Mouse (Mus musculus) telencephalon, adult 2 months (tissue): Measurements from ENCODE around the gene Hist1h2bj.
"Not testable (repeated sequence)": the region's sequence is repeated elsewhere in the genome, so short reads cannot be mapped to it uniquely, and the experiment has no call there.

Experiments used
- DNase-seq: peaks from one replicate; pipeline ENCODE4 v3.0.0-alpha.2; 2011; ENCODE audit warnings: low read depth, low spot score

Gene Hist1h2bj

DNA sequence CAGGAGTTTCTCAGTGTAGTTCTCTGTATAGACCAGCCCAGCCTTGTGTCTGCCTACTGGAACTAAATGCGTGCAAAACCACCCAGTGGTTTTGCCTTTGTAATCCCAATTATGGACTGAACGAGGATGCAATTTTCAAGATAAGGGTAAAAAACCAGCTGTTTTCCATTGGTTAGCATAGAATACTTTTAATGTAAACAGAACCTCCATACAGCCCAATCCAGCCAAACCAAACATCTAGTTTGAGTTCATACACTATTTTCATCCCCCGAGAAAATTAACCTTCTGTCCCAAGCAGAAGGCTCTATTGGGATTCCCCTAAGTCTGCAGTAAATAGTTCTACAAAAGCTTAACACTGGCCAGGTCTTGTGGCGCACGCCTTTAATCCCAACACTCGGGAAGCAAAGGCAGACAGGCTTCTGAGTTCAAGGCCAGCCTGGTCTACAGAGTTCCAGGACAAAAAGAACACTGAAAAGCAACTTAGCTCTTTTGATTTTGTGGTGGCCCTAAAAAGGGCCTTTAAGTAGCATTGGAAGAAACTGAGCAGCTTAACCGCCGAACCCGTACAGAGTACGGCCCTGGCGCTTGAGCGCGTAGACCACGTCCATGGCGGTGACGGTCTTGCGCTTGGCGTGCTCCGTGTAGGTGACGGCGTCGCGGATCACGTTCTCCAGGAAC, 2.4 kb upstream of the Hist1h2bj start:
- no peak for DNase-seq

DNA sequence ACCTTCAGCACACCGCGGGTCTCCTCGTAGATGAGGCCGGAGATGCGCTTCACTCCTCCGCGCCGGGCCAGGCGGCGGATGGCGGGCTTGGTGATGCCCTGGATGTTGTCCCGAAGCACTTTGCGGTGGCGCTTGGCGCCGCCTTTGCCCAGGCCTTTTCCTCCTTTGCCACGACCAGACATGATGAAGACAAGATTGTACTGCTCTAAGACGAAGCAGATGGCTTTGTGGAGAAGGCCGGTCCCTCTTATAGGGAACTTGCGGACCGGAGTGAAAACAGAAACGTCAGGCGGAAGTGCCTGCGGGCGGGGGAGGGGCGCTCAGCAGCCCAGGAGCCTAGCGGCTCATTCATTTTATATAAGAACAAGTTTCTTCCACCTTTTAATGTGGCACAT, 1.9 kb upstream of the Hist1h2bj start, which contains the start of gene Hist1h4i:
TSS of gene Hist1h4i (minus strand) at position 221 of the 395 bp plus-strand sequence.
- peak; percentile 93 for DNase-seq

DNA sequence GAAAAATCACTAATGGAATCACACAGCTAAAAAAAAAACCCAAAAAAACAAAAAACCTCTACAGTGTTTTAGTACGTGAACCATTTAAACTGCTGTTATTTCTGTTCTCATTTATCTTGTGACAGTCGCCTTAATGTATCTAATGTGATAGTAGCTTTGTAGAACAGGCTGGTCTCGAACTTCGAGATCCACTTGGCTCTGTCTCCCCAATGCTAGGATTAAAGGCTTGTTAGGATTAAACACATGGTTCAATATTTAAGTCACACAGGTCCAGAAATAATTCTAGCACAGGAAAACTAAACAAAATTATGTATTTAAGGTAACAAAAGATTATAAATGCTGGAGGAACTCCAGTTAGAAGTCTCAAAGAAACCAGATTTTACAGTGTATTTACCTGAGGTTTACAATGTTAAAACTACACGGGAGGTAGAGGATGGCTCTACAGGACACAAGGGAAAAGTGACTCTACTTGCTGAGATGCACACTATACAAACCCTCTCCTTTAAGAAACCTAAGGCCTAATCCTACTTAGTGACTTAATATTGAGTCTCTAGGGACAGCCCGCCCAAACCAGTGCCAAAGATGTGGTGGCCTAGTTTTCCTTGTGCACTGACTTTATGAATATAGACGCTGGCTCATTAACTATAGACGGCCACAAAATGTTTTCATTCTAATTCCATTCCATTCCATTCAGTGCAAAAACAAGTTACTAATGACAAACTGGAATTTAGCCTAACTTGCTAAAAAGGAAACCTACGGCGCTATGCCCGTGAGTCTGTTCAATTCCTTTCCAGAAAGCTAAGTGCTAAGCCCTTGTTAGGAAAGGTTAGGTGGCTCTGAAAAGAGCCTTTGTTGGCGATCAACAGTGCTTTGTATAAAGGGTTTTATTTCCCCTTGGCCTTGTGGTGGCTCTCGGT, 1.1 kb upstream of the Hist1h2bj start:
- no peak for DNase-seq

DNA sequence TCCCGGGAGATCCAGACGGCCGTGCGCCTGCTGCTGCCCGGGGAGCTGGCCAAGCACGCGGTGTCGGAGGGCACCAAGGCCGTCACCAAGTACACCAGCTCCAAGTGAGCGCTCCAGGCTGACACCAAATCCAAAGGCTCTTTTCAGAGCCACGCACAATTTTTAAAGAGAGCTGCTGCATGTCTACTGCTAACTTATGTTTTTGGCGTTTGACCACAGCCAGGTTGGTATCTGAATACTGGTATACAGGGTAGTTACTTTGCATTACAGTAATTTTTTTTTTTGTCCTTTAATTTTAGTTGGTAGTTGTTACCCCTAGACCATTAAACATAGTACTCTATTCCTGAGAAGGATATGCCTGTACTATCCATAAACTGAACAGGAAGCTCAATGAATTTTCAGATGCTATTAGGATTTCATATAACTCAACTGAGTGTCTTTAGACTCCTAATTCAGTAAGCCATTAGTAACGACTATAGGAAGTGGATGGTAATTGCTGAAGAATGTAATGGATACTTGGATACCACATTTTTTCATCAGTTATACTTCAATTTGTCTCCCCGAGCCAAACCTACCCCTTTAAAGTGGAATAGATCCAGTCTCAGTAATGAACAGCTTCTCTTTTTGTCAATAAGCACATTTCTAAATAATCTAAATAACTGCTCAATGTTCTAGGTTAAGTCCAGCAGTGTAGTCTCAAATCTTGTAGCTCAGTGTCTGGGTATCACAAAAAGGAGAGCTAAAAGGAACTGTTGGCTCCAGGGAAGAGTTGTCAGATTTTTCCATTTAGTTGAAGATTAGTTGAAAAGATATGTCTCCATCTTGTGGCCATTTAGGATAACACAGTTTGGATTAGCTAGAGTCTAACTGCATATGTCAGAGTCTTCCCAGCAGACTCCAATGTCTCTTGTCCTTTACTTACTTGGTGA, 753 bp downstream of the Hist1h2bj start:
- no peak for DNase-seq

DNA sequence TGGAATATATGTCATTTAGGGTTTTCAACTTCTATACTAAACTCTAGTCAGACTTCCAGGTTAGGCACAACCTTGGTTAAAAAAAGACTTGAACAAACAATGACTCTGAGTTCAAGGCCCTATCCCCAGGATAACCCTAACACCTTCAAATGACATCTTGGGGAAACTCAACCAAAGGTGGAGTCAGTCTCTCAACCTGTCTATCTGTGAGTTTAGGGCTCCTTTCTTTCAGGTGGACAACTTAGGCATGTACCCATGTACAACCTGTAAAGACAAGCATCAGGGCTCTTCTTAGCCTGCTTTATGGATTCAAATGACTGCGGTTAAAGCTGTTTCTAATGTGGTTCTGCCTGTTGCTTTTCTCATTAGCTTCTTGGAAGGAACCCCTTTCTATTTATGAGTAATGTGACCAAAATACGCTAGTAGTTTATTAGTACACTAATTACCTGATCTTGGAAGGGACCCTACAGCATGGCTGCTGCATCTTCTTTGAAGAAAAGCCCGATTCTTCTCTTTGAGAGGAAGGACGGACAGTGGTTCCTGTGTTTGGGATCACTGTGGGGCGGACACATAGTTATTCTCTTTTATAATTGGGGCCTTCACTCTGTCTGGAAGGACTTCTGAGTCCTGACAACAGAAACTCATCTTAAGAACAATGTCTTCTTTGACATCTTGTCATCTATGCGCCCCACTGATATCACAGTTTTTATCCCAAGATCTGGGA, 1.6 kb downstream of the Hist1h2bj start:
- DNase-seq = no peak

DNA sequence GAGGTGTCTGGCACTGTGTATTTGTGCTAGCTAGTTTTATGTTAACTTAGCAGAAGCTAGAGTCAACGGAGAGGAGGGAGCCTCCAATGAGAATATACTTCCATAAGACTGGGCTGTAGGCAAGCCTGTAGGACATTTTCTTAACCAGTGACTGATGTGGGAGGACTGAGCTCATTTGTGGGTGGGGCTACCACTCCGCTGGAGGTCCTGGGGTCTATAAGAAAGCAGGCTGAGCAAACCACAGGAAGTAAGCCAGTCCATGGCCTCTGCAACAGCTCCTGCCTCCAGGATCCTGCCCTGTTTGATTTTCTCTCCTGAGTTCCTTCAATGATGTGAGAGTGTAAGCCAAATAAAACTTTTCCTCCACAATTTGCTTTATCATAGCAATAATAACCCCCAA, 2.3 kb downstream of the Hist1h2bj start:
- DNase-seq = no peak

DNA sequence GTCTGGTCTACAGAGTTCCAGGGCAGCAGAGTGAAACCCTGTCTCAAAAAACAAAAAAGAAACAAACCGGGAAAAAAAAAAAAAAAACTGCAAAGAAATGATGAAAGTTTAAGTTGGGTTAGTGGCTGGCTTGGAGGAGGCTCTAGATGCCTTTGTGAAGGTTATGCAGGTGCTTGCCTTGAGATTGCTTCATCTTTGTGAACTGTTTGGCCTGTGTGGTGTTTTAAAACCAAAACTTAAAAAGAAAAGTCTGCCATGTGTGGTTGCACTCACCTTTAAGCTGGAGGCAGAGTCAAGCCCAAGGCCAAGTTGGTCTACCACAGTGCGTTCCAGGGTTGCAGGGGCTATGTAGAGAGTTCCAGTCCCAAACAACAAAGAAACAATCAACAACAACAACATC, 6.0 kb downstream of the Hist1h2bj start:
- no peak for DNase-seq

DNA sequence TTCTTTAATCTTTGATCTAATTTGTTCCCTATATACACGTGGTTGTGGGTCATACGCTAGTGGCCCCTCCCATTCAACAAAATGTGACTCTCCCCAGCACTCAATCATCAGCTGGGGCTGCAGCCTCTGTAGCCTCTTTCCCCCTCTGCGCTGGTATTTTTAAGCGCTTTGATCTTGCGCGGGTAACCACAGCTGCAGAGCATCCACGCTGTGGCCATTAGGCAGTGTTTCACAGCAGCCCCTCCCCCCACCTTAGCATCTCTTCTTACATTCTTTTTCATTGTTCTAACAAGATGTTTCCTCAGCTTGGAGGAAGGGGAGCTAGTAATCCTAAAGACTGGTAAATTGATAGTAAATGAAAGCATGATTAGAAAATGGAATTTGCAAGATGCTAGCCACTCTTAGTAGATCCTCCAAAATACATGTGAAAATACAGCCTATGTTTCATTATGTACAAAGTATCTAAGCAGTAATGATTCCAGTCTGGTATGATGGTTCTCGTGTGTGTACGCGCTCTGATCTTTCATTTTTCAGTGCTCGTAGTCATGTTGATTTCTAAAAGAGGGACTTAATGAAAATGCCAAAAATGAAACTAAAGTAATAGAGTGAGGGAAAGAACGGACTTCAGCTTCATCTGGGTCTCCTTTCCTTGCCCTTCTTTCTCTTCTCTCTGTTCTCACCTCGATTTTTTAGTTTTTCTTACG, 6.9 kb downstream of the Hist1h2bj start:
- DNase-seq = no peak

DNA sequence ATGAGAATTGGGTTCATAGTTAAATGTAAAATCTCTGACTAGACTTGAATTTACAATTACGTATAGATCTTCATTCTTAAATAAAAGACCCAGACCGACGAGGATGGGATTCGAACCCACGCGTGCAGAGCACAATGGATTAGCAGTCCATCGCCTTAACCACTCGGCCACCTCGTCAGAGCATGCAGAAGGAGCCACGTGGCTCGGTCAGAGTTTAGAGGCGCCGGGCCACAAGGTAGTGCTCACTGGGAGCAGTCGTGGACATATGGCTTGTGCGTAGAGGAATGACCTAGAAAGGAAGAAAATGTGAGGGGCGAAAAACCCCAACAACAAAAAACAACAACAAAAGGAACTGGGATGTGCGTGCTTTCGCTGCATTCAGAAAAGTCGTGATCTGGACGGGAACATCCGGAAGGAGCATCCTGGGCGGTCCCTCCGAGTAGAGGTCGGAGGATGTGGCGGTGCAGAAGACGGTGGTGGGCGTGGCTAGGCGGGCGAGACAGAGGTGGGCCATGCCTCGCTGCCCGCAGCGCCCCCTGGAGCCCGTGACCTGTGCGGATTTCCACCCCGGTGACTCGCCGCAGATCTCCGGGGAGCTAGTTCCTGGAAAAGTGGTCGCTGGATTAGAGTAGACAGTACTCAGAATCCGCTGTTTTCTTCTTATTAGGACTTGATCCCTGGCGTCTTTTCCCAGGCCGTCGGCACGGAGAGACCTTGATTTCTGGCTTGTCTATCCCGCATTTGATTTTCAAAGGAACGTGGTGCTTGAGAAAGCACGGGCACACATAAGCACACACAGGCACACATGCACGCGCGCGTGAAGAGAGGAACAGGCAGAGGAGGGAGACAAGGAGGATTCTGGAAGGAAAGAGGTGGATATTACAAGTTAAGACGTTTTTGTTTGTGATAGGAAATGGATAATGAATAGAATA, 7.8 kb downstream of the Hist1h2bj start:
- peak; percentile 78 for DNase-seq

DNA sequence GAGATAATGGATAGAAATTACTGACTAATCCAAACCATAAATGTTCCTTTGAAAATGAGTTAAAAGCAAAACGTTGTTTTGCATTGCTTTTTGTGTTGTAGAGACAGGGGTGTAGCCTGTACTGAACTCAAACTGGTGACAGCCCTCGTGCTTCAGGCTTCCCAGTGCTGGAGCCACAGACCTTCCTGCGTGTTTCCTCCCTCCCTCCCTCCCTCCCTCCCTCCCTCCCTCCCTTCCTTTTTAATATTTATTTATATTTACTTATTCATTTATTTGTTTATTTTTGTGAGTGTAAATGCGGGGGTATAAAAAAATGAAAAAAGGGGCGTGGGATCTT, 8.5 kb downstream of the Hist1h2bj start:
- DNase-seq = no peak

DNA sequence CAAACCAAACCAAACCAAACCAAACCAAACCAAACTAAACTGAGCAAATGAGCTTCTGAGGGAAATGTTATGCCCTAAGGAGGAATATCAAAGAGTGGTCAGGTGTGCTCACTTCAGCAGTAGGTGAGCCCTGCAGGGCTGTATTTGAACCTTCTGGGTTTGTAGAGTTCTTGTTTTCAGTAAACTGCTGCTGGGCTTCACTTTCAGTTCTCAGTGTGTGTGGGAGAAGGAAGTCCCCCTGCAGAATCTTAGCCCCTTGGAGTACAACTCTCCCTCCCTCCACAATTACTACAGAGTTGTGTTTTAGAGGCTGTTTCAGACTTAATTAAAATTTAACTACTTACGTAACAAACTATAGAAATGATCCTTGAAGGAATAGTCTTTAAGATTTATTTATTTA, 10.7 kb downstream of the Hist1h2bj start:
- DNase-seq = no peak

DNA sequence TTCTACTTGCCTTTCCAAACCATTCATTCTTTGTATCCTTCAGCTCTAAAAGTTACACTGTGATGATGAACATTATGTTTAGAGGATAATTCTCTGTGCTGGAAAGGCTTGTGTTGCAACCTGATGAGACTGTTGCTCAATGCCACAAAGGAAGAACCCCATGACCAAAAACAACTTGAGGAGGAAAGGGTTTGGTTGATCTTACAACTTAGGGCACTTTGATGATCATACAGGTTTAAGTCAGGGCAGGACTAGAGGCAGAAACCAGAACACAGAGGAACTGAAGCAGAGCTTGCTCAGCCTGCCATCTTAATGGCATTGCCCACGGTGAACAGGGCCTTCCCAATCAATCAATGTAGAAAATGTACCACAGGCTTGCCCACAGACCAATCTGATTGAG, 18.4 kb downstream of the Hist1h2bj start:
- DNase-seq = no peak

DNA sequence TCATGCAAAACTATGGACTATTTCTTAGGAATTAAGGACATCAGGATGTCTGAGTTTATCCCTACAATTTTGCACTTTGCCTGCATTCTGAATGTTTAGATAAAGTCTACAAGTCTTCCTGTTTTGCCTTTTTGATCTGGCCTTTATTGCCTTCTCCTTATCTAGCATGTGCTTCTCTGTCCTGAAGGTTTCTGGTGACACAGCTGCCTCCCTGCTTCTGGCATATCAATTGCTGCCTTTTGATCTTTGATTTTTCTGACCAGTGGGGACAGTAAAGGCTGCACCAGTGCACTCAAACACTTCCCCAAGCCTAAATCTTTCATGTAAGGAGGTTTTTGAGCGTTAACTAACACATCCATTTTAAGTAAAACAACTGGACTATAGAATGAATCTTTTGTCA, 20.5 kb downstream of the Hist1h2bj start:
- DNase-seq = no peak

DNA sequence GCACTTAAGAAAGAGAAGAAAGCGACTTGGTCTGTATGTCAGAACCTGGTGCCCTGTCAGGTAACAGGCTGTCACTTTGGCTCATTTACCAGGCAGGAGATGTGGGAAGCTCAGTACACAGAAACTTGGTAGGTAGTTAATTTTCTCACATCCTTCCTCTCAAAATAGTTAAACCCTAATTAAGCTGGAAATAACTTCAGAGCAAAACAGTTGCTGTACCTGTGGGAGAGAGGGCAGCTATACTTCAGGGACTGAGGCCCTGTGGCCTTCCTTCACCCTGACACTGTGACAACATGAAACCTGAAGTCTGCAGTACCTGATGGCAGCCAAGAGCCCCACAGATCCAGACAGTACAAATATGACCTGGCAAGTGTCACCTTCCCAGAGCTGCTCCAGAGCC, 41.1 kb downstream of the Hist1h2bj start, which contains the start of gene Vmn1r188:
TSS of gene Vmn1r188 (plus strand) at position 301 of the 400 bp plus-strand sequence.
- not testable (repeated sequence) for DNase-seq
